Mouse (Mus musculus): ENCODE data around the gene Ccdc71l. TPM values are rescaled to one million over a fixed set of nuclear protein-coding genes. Genes with fewer than 3 reads are reported as not detected.
A peak's percentile ranks its signal among the peaks of the same experiment; 100 is the strongest.

Gene Ccdc71l
- polyA plus RNA-seq, 1 experiment = 13.1 TPM

DNA sequence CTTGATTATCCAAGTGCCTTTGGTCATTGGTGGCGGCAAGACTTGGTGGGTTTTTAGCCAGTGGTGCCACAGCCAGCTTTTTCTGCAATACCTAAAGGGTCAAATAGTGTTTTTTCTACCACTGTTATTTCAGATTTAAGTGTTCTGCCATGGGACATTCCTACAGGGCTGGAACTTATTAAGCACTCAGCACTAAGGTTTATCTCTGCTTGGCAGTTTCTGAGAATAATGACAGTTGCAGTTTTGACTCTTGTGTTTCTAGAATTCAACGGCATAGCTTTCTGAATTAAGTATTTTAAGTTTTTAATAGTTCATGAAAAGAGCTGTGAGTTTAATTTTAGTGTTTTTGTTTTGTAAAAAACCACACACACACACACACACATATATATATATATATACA, 2.5 kb downstream of the Ccdc71l start:
- Histone ChIP-seq H3K36me3 (ENCODE audit: control insufficient read depth) (peaks cover 24% of the 10 kb centered on the region), H3K9me3 (ENCODE audit: control insufficient read depth, low read length) (no peaks in the 10 kb centered on the region), H3K4me3 (replicated peaks) (peak overlapping the region; percentile 99), H3K27me3 (ENCODE audit: control insufficient read depth) (no peaks in the 10 kb centered on the region), H3K4me1 (ENCODE audit: control insufficient read depth) (peaks cover 33% of the 10 kb centered on the region)
- TF ChIP-seq GATA1 (IDR thresholded peaks at IDR 0.05; ENCODE audit: low read length) = no peak
- TF ChIP-seq TAL1 (IDR thresholded peaks at IDR 0.05; ENCODE audit: low read length) = no peak

- Histone ChIP-seq H3K9me3 (ENCODE audit: control insufficient read depth, low read length) (no peaks in the 10 kb centered on the region), H3K4me3 (replicated peaks) (no peak overlapping the region), H3K4me1 (ENCODE audit: control insufficient read depth) (no peaks in the 10 kb centered on the region), H3K36me3 (ENCODE audit: control insufficient read depth) (no peaks in the 10 kb centered on the region), H3K27me3 (ENCODE audit: control insufficient read depth) (no peaks in the 10 kb centered on the region)
- TF ChIP-seq GATA1 (IDR thresholded peaks at IDR 0.05; ENCODE audit: low read length) (no peak), TAL1 (IDR thresholded peaks at IDR 0.05; ENCODE audit: low read length) (no peak)
These were observed 41.0 kb downstream of the Ccdc71l start for GRCm38 (mm10) chr12:32419537-32419936.

- Histone ChIP-seq H3K4me3 (replicated peaks) (no peak overlapping the region), H3K4me1 (ENCODE audit: control insufficient read depth) (no peaks in the 10 kb centered on the region), H3K36me3 (ENCODE audit: control insufficient read depth) (no peaks in the 10 kb centered on the region), H3K27me3 (ENCODE audit: control insufficient read depth) (no peaks in the 10 kb centered on the region), H3K9me3 (ENCODE audit: control insufficient read depth, low read length) (no peaks in the 10 kb centered on the region)
- TF ChIP-seq TAL1 (IDR thresholded peaks at IDR 0.05; ENCODE audit: low read length) = no peak
- TF ChIP-seq GATA1 (IDR thresholded peaks at IDR 0.05; ENCODE audit: low read length) = no peak
These were observed 49.3 kb downstream of the Ccdc71l start for GRCm38 (mm10) chr12:32427832-32428231.

DNA sequence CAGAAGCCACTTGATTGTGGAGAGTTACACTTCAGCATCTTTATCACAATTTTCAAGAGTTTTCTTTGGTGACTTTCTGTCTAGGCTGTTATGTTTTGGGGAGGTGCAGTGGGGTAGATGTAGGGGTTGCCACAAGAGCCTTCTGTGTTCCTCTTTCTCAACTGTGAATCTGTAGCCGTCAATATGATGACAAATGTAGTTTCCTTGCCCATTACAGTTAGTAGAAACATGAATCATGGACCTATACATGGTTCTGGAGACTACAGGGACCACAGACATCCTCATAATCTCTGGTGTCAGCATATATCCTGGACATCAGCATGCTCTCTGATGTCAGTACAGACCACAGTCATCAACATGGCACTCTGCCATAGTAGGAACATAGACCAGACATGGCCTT, 52.5 kb downstream of the Ccdc71l start:
- Histone ChIP-seq H3K36me3 (ENCODE audit: control insufficient read depth) (no peaks in the 10 kb centered on the region), H3K9me3 (ENCODE audit: control insufficient read depth, low read length) (no peaks in the 10 kb centered on the region), H3K27me3 (ENCODE audit: control insufficient read depth) (no peaks in the 10 kb centered on the region), H3K4me3 (replicated peaks) (no peak overlapping the region), H3K4me1 (ENCODE audit: control insufficient read depth) (no peaks in the 10 kb centered on the region)
- TF ChIP-seq GATA1 (IDR thresholded peaks at IDR 0.05; ENCODE audit: low read length) (no peak), TAL1 (IDR thresholded peaks at IDR 0.05; ENCODE audit: low read length) (no peak)

Other genes with a start within 250 kb of the Ccdc71l start
- 0.03 TPM in 1 of 2 replicates, not detected in the other for gene Pik3cg, start 170.0 kb upstream of the Ccdc71l start, polyA plus RNA-seq (2012)

Data from erythroblast, embryonic 14.5 days (primary cell).